Mouse (Mus musculus): ENCODE results near the gene Pde4d. TPM values are rescaled to one million over a fixed set of nuclear protein-coding genes. Genes with fewer than 3 reads are reported as not detected.
"Not testable (repeated sequence)": the region's sequence is repeated elsewhere in the genome, so short reads cannot be mapped to it uniquely, and the experiment has no call there.

Pde4d gene
- total RNA-seq, 2 experiments from 2014 or later: 284 to 289 TPM

DNA sequence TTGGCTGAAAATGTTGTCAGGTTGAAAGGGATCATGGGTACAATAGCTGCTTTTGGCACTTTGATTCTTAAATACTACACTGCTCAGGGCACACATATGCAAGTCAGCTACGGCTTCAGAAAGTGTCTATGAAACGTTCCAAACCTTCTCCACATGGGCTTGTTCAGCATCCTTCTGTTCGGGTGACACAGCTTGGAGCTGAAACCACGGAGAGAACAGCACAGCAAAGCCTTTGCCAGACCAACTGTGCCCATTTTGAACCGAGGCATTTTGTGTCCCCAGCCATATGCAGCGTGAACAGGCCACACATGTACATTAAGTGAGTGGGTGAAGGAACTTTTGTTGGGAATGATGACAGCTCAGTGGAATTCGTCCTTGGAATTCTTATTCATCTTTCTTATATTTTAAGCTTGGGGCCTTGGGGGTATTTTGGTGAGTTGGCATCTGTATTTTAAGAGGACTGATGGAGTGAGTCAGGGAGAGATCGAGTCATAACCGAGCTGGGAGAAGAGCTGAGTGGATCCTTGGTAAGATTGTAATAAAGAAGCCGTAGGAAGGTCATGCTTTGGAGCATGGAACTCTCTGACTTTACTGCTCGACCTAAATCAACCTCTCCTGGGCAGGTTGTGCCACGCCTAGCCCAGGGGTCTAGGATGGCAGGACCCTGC is 243.3 kb downstream of the Pde4d start:
- no peak for DNase-seq (ENCODE audit: low spot score)

GRCm38 (mm10) chr13:108705441-108705840 is 255.7 kb downstream of the Pde4d start:
- DNase-seq (ENCODE audit: low spot score): no peak

GRCm38 (mm10) chr13:108714032-108714431 is 264.3 kb downstream of the Pde4d start:
- DNase-seq (ENCODE audit: low spot score): no peak

DNA sequence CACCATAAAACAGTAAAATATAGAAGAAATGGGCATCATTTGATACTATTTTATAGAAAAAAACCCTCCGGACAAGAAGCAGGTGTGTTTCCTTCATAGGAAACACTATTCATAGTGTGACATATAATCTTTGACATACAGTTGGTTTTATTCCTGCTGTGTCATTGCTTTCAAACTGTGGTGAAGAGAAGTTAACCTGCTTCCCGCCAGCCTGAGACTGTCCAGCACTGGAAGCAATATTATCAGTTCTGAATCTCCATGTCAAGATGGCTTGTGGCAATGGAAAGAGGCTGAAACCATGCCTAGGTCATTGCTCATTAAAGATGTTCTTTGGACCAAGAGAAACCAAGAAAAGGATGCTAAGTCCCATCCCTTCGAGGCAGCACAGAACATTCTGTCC is 265.3 kb downstream of the Pde4d start:
- no peak for DNase-seq (ENCODE audit: low spot score)

- no peak for DNase-seq (ENCODE audit: low spot score)
Measured at GRCm38 (mm10) chr13:108722234-108722633, 272.5 kb downstream of the Pde4d start.

GRCm38 (mm10) chr13:108734356-108734755 is 284.6 kb downstream of the Pde4d start:
- DNase-seq (ENCODE audit: low spot score): not testable (repeated sequence)

GRCm38 (mm10) chr13:108751155-108751840 is 301.6 kb downstream of the Pde4d start:
- DNase-seq (ENCODE audit: low spot score): no peak

DNA sequence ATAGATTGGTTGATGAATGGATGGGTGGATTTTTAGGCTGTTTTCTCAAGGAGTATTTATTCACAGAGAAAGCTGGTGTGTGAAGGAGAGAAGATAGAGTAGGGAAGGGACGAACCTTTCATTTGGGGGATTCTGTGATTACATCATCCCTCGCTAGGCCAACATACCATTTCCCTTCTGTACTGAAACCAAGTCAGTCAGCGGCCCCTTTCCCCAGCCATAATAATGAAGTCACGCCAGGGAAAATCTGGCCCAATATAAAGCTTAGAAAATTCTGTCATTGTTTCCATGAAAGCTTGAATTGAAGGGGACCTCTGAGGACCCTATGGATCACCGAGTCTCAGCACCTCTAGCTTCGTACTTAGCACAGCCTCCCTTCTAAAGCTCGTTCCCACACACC is 307.7 kb downstream of the Pde4d start:
- DNase-seq (ENCODE audit: low spot score): no peak

DNA sequence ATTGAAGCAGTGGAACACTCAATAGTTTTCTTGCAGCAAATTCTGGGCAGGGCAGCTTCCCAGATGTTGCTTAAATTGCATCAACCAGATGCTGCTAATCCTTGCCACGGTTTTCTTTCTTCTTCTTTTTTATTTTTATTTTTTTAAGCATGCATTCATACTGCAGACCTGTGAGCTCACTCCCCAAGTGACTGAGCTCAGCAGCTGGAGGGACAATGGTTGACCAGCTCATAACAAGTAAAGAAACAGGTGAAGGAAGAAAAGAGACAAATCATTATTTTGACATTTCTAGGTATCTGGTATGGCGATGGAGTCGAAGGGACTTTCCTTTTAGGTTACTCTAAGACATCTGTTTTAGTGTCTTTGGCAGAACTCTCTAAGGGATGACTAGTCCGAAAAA is 308.6 kb downstream of the Pde4d start:
- no peak for DNase-seq (ENCODE audit: low spot score)

DNA sequence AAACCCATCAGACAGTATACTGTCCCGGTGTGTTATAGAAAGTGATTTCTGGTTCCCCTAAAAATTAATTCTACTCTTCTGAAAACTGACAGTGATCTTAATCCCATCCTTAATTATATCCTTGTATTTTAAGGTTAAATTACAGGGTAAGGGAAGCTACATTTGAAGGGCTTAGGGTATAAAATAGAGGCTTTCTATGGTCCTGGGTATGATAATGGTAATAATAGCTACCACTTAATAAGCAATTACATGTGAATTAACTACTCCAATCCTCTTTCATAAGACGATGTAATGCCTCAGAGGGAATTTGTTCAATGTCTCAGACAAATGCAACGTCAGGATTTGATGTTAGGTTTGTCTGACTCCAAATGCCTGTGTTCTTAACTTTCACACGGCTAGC is 309.4 kb downstream of the Pde4d start:
- DNase-seq (ENCODE audit: low spot score): no peak

GRCm38 (mm10) chr13:108763295-108763694 is 313.5 kb downstream of the Pde4d start:
- no peak for DNase-seq (ENCODE audit: low spot score)

- DNase-seq (ENCODE audit: low spot score): no peak
Measured at GRCm38 (mm10) chr13:108766020-108766727, 316.4 kb downstream of the Pde4d start.

- no peak for DNase-seq (ENCODE audit: low spot score)
Measured at GRCm38 (mm10) chr13:108769465-108770056, 319.8 kb downstream of the Pde4d start.

GRCm38 (mm10) chr13:108772386-108772785 is 322.6 kb downstream of the Pde4d start:
- DNase-seq (ENCODE audit: low spot score): no peak

DNA sequence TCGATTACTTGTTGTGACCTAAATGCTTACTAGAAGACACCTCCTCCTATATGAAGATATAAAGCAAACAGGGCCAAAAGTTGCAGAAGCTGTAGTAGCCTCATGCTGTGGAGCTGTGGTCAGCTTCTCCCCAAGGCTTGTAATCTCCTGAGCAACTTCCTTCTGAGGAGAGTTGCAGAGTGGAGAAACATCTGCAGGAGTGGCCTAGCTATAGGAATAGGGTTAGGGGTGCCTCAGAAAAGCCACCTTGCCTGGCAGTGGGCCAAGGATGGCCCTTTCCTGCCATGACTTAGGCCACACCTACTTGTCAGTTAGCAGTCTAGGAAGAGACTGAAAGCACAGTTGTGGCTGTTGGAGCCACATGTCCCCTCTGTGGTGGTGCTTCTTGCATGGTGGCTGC is 325.2 kb downstream of the Pde4d start:
- DNase-seq (ENCODE audit: low spot score): no peak

DNA sequence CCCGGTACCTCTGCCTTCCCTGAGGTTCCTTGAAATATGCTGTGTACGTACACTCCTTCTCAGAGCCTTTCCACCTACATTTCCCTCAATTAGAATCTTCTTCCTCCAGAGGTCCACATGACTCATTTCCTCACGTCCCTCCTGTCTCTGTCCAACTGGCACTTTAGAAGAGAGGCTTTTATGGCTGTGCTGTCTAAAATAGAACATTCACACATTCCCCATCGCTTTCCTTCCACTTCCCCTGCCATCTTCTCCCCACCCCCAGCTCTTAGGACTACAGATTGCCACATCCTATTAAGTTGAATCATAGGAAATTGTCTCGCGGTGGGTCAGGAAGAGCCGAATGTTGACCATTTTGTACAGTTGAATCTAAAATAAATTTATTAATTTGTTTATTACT is 326.1 kb downstream of the Pde4d start:
- DNase-seq (ENCODE audit: low spot score): no peak

- DNase-seq (ENCODE audit: low spot score): not testable (repeated sequence)
Measured at GRCm38 (mm10) chr13:108797620-108798019, 347.9 kb downstream of the Pde4d start.

DNA sequence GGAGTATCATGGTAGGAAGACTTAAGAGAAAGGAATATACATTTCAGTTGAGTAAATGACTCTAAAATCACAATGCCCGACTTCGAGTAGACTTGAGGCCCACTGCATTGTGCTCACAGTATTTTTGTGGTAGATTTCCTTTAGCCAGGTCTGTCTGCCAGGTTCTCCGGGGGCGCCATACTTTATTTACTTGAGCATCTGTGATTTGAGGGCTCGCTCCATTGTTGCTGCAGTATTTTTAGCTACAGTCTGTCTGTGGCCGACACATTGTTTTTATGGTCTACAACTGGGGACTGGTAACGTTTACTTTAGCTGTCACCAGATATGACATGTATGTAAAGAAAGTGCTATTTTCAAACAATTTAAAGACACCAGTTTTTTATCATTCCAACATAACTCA is 359.4 kb downstream of the Pde4d start:
- no peak for DNase-seq (ENCODE audit: low spot score)

GRCm38 (mm10) chr13:108812956-108813355 is 363.2 kb downstream of the Pde4d start:
- no peak for DNase-seq (ENCODE audit: low spot score)

DNA sequence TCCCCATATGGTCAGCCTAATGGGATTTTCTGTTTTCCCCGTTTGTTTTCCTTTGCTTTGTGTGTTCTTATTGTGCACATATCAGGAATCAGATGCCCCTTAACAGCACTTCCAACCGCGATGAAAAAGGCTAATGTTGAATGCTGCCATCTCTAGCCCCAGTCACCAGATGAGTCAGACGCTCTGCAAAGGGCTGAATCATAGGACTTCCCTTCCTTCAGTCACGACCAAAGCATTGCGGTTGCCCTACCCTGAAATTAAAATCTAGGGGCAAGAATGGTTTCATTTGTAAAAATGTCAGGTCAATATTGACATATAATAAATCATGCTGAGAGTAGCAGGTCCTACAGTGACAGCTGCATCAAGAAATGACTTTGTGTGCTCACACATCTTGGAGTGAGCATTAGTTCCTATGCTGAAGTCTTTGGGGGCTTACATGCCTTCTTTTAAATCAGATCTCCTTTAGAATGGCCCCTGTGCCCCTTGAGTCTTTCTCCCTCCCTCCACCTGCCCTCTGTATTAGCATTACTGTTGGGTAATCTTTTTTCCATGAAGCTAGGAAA is 370.2 kb downstream of the Pde4d start:
- no peak for DNase-seq (ENCODE audit: low spot score)

- no peak for DNase-seq (ENCODE audit: low spot score)
Measured at GRCm38 (mm10) chr13:108820487-108820886, 370.7 kb downstream of the Pde4d start.

DNA sequence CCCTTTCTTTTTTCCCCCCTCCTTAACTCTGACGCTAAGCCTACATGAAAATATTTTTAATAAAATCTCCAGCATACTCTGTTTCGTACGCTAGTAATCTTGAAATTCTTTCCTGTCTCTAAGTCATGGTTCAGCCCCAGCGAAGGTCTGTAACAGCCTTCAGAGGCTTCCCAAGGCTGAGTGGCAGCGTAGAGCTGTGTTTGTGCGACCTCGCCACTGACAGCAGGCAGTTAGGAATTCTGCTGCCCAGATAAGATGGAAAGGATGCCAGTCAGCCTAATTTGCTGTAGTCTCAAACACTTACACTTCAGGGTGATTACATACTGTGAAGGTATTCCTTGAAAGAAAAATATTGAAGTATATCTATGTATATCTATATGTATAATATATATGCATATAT is 371.5 kb downstream of the Pde4d start:
- DNase-seq (ENCODE audit: low spot score): no peak

All from gastrocnemius, adult 18-20 months (tissue).